Mouse (Mus musculus): Measurements from ENCODE around the gene Mrpl33. TPM values are rescaled to one million over a fixed set of nuclear protein-coding genes. Genes with fewer than 3 reads are reported as not detected.

Gene Mrpl33
- total RNA-seq, 2 experiments from 2014 or later, result 312 to 319 TPM

- DNase-seq (ENCODE audit: low spot score), result no peak
- intact Hi-C loops (cut with DNase I), result no loop called here
These were observed 83.4 kb downstream of the Mrpl33 start for GRCm38 (mm10) chr5:31680183-31680582.

- intact Hi-C loops (cut with DNase I), result no loop called here
- no peak for DNase-seq (ENCODE audit: low spot score)
These were observed 85.6 kb downstream of the Mrpl33 start for GRCm38 (mm10) chr5:31682305-31682704.

- intact Hi-C loops (cut with DNase I), result no loop called here
- no peak for DNase-seq (ENCODE audit: low spot score)
These were observed 89.3 kb downstream of the Mrpl33 start for GRCm38 (mm10) chr5:31686040-31686439.

- intact Hi-C loops (cut with DNase I), result no loop called here
- no peak for DNase-seq (ENCODE audit: low spot score)
These were observed 91.2 kb downstream of the Mrpl33 start for GRCm38 (mm10) chr5:31687972-31688371.

- no peak for DNase-seq (ENCODE audit: low spot score)
These were observed 96.5 kb downstream of the Mrpl33 start for GRCm38 (mm10) chr5:31693191-31693590.

GRCm38 (mm10) chr5:31696971-31697643 is 100.4 kb downstream of the Mrpl33 start, which contains the start of gene Rbks:
Gene Rbks (minus strand): TSS chr5:31697627.
- intact Hi-C loops (cut with DNase I), result loop anchor here (2.0 to 5.0 kb wide), 3 partner anchors 55 to 130 kb away; no protein-coding TSS in a partner anchor
- DNase-seq (ENCODE audit: low spot score), result no peak

More at GRCm38 (mm10) chr5:31693191-31693590, 96.5 kb downstream of the Mrpl33 start:
- intact Hi-C loops (cut with DNase I), result no loop called here

- intact Hi-C loops (cut with DNase I), result loop anchor here (2.0 to 5.0 kb wide), 4 partner anchors 55 to 439 kb away; no protein-coding TSS in a partner anchor
- peak; percentile 86 for DNase-seq (ENCODE audit: low spot score)
These were observed 101.0 kb downstream of the Mrpl33 start, which contains the start of gene Babam2 for GRCm38 (mm10) chr5:31697644-31698296. Gene Babam2 (plus strand): TSS chr5:31697684.

GRCm38 (mm10) chr5:31698297-31698726 is 101.6 kb downstream of the Mrpl33 start:
- intact Hi-C loops (cut with DNase I), result loop anchor here (2.0 to 5.0 kb wide), 3 partner anchors 54 to 438 kb away; no protein-coding TSS in a partner anchor
- DNase-seq (ENCODE audit: low spot score), result peak; percentile 84

- no peak for DNase-seq (ENCODE audit: low spot score)
- intact Hi-C loops (cut with DNase I), result loop anchor here (2.0 to 5.0 kb wide), 3 partner anchors 53 to 438 kb away; no protein-coding TSS in a partner anchor
These were observed 102.2 kb downstream of the Mrpl33 start for GRCm38 (mm10) chr5:31698931-31699330.

- intact Hi-C loops (cut with DNase I), result loop anchor here (2.0 to 5.0 kb wide), 3 partner anchors 53 to 437 kb away; no protein-coding TSS in a partner anchor
These were observed 102.7 kb downstream of the Mrpl33 start for GRCm38 (mm10) chr5:31699397-31699796.

GRCm38 (mm10) chr5:31704971-31705370 is 108.2 kb downstream of the Mrpl33 start:
- intact Hi-C loops (cut with DNase I), result loop anchor here (5.0 kb wide), 1 partner anchor 122 kb away; no protein-coding TSS in a partner anchor
- no peak for DNase-seq (ENCODE audit: low spot score)

More at GRCm38 (mm10) chr5:31699397-31699796, 102.7 kb downstream of the Mrpl33 start:
- DNase-seq (ENCODE audit: low spot score), result no peak

- intact Hi-C loops (cut with DNase I), result loop anchor here (5.0 kb wide), 1 partner anchor 120 kb away; no protein-coding TSS in a partner anchor
- DNase-seq (ENCODE audit: low spot score), result no peak
These were observed 110.1 kb downstream of the Mrpl33 start for GRCm38 (mm10) chr5:31706826-31707225.

- intact Hi-C loops (cut with DNase I), result loop anchor here (5.0 kb wide), 1 partner anchor 118 kb away; no protein-coding TSS in a partner anchor
- no peak for DNase-seq (ENCODE audit: low spot score)
These were observed 112.7 kb downstream of the Mrpl33 start for GRCm38 (mm10) chr5:31709389-31709788.

GRCm38 (mm10) chr5:31713280-31713711 is 116.6 kb downstream of the Mrpl33 start:
- intact Hi-C loops (cut with DNase I), result no loop called here
- no peak for DNase-seq (ENCODE audit: low spot score)

- intact Hi-C loops (cut with DNase I), result no loop called here
- DNase-seq (ENCODE audit: low spot score), result no peak
These were observed 117.1 kb downstream of the Mrpl33 start for GRCm38 (mm10) chr5:31713841-31714264.

Small RNA genes within 50 kb of the gene (microRNA-seq; reads per million reads assigned to microRNA genes)
- not detected for gene Mir3473e

Other genes with a start within 250 kb of the Mrpl33 start
- 10 to 100 TPM; 19.2 to 22.2 TPM for gene Zfp512, start 144.5 kb upstream of the Mrpl33 start, total RNA-seq (2021)
- not detected for gene 4930548H24Rik, start 111.2 kb upstream of the Mrpl33 start, total RNA-seq (2021)
- gene Gpn1, start 102.2 kb upstream of the Mrpl33 start, total RNA-seq (2021), result 10 to 100 TPM; 23.7 to 25.4 TPM
- gene Slc4a1ap, start 69.9 kb upstream of the Mrpl33 start, total RNA-seq (2021), result 10 to 100 TPM; 19.1 to 19.5 TPM
- gene Supt7l, start 69.1 kb upstream of the Mrpl33 start, total RNA-seq (2021), result 10 to 100 TPM; 12.4 to 13.6 TPM
- 1 to 10 TPM; 2.7 to 4.4 TPM for gene Rbks, start 100.7 kb downstream of the Mrpl33 start, total RNA-seq (2021)
- gene Babam2, start 100.7 kb downstream of the Mrpl33 start, total RNA-seq (2021), result 10 to 100 TPM; 31.2 to 32.1 TPM

All from heart, postnatal 25 days (tissue).